Mouse (Mus musculus) lung, postnatal 14 days (tissue): ENCODE data around the gene Clec2i.
"Not testable (repeated sequence)": the region's sequence is repeated elsewhere in the genome, so short reads cannot be mapped to it uniquely, and the experiment has no call there.

Source experiments
- DNase-seq: peaks from one replicate; pipeline ENCODE4 v3.0.0; 2021

Gene Clec2i

DNA sequence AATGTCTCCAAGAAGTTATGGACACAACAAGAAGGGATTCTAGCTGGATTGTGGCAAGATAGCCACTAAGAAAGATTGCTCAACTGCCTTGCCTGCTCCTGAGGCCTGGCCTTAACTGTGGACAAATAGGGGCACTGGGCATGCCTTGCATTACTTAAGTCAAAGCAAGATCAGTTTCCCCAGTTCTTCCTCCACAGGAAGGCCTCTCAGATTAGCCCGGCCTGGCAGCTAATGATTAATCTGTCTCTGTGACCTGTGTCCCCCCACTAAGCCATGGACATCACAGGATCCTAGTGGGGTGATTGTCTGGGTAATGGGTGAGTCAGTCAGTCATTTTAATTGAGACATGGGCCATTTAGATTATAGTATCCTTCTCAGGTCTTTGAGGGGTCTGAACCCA lies 31.9 kb upstream of the Clec2i start:
- DNase-seq = no peak

DNA sequence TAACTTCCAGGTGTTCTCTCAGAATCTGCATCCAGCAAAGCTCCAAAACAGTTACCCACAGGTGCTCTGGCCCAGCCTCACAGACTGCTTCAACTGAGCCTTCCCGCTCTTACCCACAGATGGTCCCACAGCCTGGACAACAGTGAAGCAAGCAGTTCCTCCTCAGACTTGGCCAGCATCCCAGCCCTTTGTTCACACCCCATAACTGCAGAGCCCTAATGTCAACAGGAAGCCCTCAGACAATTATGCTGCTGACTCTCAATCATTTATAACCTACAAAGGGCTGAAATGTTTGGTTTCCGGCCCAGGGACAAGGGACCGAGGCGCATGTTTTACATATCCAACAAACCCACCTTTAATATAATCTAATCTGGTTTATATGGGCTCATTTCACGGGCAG lies 31.1 kb upstream of the Clec2i start:
- peak; percentile 95 for DNase-seq

DNA sequence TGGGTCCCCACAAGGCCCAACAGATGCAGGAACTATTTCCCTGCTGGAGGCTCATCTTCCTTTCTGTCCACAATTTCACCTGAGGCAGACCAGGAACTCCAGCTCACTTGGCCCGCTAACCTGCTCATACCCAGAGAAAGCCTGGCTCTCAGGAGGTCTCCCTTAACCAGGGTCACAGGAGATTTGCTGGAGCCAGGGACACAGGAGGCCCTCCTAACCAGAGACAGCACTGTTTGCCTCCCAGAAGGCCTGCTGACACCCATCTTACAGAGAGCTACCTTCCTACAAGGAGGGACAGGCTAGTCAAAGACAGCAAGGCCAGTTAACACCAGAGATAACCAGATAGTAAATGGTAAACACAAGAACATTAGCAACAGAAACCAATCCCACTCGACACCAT lies 29.4 kb upstream of the Clec2i start:
- no peak for DNase-seq

DNA sequence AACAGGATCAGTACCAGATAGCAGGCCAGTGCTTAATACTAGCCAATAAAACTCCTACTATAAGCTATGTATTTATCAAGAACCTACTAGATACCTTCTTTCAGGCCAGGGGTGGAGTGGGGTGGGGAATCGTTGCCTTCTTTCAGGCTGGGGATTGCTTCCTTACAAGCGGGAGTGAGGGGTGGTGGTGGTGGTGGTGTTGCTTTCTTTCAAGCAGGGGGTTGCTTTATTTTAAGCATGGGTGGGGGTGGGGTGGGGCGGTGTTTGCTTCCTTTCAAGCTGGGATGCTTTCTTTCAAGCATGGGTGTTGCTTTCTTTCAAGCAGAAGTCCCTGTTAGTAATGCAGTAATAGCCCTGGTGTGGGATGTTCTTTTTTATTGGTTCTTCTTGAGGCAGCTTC lies 18.5 kb upstream of the Clec2i start:
- DNase-seq = no peak

DNA sequence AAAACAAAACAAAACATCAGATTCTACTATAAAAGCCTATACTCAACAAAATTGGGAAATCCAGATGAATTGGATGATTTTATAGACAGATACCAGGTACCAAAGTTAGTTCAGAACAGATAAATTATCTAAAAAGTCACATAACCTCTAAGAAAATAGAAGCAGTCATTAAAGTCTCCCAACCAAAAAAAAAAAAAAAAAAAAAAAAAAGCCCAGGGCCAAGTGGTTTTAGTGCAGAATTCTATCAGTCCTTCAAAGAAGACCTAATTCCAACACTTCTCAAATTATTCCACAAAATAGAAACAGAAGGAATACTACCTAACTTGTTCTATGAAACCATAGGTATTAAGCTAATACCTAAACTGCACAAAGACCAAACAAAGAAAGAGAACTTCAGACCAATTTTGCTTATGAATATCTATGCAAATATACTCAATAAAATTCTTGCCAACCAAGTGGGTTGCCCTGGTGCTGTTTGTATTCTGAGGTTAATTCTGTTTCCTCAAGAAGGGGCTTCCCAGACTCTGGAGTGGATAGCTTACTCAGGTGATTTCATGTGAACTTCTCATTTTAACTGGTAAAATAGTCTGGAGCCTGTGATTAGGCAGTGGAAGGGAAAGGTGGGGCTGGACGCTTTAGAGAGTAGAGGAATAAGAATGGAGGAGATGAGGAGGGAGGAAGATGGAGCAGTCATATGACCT lies 15.3 kb upstream of the Clec2i start:
- no peak for DNase-seq

DNA sequence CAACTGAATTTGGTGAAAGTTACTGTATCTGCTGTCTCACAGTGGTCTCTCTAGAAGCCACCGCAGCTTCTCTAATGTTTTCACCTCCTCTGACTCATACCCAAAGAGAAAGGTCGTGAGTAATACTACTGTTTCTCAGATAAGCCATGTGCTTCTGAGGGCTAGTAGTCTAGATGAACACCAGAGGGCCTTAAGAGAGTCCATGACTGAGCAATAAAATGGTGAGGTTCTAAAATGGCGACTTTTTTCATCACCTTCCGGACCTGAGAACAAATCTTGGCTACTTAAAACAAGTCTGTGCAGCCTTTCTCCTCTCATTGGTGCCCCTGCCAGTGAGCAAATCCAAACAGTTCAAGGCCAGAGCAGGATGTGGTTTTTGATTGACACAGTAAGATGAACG lies 1.4 kb downstream of the Clec2i start:
- DNase-seq = no peak

DNA sequence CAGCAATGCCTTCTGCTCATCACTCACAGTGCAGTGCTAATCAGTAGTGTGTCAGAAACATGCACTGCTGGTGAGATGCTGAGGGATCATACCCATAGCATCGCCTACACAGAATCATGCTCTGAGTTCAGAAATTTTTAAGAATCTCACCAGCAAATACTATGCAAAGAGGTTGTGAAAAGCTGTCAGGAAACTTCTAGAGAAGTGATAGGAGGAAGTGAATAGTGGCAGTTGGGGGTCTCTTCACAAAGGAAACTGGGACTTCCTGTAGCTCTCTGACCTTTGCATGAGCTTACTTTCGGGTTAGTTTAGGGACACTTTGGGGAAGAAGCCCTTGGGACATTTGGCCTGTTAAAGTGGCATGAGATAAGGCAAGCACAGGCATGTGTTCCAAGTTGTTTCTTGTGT lies 3.6 kb downstream of the Clec2i start, which contains the start of gene BC035044:
Gene BC035044 (minus strand): TSS at position 179 of the 408 bp plus-strand sequence.
- no peak for DNase-seq

DNA sequence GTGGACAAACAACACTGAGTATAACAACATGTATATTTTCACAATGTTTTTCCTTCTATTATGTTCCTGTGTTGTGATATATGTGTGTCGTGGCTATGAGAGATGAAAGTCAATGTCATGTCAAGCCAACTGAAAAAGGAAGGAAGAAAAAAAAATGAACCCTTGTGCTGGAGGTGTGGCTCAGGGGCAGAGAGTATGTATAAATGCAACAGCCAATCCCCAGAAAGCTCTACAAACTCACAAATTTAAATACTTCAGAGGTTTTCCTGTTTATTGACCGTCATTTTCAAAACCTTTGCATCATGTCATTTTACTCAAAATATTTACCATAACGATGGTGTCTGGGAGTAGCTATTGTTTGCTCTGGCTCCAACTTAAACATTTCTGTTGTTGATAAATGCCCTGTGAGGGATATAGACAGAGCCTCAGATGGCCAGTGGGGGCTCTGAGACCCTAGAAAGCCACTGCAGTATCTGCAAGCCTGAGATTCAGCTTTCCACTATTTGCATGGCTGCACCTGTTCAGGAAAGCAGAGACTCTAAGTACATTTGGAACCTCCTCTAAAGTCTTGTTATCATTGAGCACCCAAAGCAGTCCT lies 8.1 kb downstream of the Clec2i start:
- DNase-seq = no peak

DNA sequence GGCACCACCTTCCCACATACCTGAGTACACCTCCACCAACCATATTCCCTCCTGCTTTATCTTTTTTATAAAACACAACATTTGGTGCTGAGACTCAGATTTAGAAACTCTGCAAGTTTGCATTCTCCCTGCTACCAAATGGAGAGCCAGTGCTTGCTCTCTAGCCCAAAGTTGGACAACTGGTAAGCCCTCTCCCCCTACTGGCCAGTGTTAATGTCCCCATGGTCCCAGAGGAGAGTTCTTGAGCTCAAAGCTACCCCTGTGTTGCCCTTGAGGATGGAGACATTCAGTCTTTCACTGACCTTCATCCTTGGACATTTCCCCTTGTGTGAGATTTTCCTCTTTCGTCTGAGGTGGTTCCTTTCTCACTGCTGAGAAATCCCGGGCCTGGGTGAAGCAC lies 12.7 kb downstream of the Clec2i start:
- DNase-seq = no peak

DNA sequence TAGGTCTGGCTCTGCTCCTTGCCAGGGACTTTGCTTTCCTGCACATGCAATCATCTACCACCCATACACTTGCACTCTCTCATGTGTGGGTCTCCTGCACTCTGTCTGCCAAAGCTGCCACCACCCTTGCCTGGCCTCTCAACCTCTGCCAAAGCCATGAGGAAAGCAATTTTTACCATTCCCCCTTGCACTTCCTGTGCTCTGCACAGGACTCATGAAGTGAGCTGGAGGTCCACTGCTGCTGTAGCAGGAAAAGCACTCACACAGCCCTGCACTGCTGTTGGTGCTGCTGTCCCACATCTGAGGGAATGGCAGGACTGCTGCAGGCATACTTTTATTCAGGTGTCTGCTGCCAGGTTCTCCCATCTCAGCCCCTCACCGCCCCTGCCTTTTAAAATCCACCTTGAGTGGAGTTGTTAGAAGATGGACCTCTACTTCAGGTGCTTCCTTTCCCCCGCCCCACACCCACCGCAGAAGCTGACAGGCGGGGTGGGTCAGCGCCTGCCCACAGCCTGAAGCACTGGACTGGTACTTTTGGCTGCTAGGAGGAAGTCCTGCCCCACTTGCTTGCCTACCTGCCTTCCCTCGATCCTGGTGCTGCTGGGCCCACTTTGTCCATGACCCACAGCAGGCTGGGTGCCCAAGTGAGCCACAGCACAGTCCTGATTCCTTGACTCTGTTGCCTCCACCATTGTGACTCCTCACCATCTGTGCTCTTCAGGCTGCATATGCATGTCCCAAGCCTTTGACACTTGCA lies 13.6 kb downstream of the Clec2i start:
- DNase-seq = not testable (repeated sequence)

DNA sequence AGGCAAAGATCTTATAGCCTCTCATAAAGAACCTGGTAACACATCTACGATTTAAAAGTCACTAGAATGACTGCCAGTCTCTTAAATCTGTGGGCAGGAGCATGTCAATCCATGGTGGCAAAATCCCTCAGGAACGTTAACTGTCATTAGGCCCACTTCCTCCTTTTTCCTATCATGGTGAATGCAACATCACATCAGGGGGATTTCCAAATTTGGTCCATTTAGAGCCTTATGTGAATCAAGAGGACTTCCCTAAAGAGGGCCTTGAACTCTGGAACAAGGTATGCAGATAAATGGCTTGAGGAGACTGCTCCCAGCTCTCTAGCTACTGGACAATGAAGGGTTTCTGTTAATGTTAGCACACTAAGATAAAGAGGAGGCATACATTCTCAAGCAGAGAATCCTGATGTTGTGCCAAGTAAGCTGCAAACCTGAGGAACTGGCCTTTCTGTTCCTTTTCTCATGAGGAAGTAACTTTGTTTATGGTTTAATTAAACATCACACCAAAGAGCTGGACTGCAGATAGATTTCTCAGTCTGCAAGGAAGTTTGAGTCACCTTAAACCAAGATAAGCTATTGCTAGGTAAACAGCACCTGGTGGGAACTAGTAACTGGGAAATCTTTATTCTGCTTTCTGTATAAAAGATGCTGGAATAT lies 26.3 kb downstream of the Clec2i start:
- DNase-seq = no peak

DNA sequence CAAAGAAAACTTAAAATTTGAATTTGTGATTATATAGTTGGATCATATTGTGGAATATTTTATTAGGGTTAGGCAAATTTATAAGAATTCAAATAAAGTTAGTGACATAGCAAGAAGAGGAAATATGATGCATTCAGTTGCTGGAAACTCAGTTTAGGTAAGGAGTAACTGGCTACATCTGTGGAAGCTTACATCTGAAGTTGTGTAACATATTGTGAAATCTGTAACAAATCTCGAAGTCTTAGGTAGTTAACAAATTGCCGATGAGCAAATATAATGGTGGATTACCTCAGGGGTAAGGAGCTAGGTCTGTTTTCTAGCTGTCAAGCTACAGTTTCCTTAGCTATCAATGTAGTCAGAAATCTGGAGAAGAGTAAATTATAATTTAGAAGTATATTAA lies 29.9 kb downstream of the Clec2i start:
- no peak for DNase-seq

DNA sequence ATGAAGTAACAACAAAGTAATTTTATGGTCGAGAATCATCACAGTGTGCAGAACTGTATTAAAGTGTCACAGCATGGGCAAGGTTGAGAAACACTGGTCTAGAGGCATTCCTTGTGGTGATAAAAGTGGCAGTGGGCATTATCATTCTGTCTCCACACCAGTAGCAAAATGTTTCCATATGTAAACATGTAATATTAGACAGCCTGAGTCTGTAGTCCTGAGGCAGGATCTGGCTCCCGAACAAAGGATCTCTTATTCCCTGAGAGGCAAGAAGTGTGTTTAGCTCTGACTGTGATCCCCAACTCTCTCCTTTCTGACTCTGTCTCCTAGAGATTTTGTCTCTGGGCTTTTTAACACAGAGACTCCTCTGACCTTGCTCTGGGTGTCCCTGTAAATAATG lies 45.7 kb downstream of the Clec2i start:
- no peak for DNase-seq

DNA sequence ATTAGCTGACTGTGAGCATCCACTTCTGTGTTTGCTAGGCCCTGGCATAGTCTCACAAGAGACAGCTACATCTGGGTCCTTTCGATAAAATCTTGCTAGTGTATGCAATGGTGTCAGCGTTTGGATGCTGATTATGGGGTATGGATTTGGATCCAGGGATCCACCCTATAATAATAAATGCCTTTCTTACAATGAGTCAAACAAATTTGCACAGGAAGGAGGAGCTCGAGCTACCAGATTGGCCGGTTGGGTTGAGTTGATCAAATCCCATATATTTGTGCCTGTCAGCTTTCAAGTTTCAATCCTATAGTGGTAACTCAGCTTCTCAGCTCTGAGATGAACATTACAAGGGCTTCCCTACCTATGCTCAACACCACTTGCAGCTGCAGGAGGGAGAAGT lies 46.7 kb downstream of the Clec2i start, which contains the start of gene Clec2g:
Gene Clec2g (plus strand): TSS at position 301 of the 400 bp plus-strand sequence.
- DNase-seq = not testable (repeated sequence)

DNA sequence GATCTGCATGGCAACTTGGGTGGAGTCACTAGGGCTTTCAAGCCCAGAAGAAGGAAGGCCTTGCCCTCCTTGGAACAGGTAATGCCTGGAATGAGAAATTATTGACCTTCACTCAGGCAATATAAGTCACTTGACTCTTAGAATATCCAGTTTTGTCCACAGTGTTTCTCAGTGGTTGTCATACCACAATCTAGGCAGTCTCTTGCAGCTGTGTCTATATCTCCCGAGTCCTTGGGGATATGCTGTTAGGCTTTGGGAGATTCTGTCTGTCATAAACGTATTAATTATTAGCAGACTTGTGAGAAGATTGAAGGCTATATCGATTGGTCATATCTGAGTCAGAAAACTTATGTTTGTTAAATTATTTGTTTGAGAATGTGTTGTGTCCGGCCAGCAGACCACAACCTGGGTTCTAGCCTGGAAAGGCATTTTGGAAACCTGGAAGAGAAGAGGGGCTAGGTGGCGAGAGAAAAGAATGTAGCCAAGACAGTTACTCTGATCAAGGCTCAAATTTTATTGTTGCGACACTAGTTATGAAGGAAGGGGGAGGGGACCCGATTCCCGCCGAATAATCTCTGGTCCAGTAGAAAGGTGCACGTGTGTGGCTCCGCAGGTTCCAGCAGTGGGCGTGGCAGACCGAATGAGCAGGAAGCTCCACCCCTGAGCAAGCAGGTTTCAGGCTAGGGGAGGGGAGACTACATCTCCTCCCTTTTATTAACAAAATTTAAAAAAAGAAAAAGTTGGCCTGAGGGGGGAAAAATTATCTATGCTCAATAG lies 48.7 kb downstream of the Clec2i start:
- DNase-seq = not testable (repeated sequence)

DNA sequence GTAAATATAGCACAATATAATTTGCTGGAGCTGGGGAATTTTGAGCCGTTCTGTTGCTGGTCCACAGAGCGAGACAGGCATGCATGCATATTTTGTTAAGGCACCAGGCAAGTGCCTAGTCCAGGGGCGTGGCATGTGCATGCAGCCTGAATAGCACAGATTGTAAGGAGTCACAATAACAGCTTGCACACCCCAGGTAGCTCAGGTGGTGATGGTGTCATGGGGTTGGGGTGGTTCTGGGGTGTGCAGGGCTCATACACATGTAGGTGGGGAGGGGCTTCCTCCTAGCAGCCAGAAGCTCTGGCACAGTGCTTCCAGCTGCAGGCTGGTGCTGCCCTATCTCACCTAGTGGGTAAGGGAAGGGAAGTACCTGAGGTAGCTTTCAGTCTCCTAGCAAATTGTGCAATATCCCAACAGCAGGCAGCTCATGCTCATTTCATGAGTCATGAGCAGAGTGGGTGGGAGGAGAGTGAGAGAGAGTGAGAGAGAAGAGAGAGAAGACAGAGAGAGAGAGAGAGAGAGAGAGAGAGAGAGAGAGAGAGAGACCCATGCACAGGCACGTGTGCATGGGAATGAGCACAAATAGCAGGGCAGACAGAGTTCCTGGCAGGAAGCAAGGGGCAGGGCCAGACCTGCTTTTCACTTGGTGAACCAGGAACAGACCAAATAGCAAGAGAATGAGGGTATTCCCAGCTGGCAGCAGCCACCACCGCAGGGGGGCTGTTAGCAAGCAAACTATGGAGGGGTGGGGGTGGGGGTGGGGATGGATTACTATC lies 54.4 kb downstream of the Clec2i start:
- DNase-seq = no peak

DNA sequence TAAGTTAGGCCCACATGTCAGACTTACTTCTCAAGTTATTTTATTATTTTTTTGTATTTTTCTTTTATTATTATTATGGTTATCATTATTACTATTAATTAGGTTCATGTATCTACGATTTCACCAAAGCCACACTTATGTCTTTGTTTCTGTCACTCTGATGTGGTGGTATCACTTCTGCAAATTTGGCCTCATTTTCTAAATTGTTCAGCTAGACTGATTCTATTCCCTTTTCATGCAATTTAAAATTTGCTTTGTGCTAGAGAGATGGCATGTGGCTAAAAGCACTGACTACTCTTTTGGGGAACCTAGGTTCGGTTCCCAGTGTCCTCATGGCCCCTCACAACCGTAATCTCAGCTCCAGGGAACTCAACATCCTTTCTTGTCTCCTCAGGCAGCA lies 58.2 kb downstream of the Clec2i start:
- no peak for DNase-seq
